11 mouse cellular contexts compared by ENCODE assay signal in the genomic region with DNA sequence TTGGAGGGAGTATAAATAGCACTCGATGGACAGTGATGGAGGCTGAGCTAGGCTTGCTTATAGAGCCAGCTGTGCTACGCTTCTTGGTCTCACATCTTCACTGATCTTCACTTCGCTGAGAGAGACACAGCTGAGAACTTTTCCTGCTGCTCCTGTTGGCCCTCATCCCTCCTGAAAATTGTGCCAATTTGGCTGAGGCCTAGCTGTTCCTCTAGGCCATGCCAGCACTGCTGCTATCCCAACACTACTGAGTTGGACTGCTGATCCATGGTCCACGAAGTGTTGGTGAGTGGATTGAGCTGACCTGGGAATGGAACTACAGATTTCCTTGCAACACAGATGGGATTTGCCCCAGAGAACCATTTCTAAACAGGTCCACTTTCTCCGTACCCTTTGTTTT. TPM values are rescaled to one million over a fixed set of nuclear protein-coding genes. Genes with fewer than 3 reads are reported as not detected.
DNase-seq lines count a peak whose midpoint lies in the region; ATAC-seq and TF ChIP-seq lines count a peak whose summit lies in the region.
"Had no signal": no experiment of that assay in that cellular context is flagged by ENCODE, and none has a peak within 500 bp of the region (broad histone marks: within the 10 kb centered on the region; RNA-seq: fewer than 3 reads in every experiment).

No protein-coding gene starts in this region.

- H3K4me1 ChIP-seq in forebrain, postnatal 0 days (ENCODE audit: insufficient read depth) = no peaks in the 10 kb centered on the region
- peaks cover 3% of the 10 kb centered on the region; the same call in 1 of the 2 replicates for H3K4me1 ChIP-seq in forebrain, embryonic 16.5 days (replicated peaks; ENCODE audit: control insufficient read depth, insufficient read depth, low read length)
- H3K4me1 ChIP-seq in hindbrain, embryonic 13.5 days (replicated peaks) = no peaks in the 10 kb centered on the region
- H3K4me1 ChIP-seq in stomach, postnatal 0 days (replicated peaks; ENCODE audit: control insufficient read depth, insufficient read depth) = no peaks in the 10 kb centered on the region

- no peak overlapping the region for H3K4me2 ChIP-seq in forebrain, postnatal 0 days (ENCODE audit: low read depth)
- H3K4me2 ChIP-seq in forebrain, embryonic 16.5 days (ENCODE audit: low read length) = no peak overlapping the region
- H3K4me2 ChIP-seq in hindbrain, embryonic 13.5 days = no peak overlapping the region
- H3K4me2 ChIP-seq in stomach, postnatal 0 days (replicated peaks; ENCODE audit: low read depth) = no peak overlapping the region
- H3K4me2 ChIP-seq: neural tube, embryonic 13.5 days had no signal

- intact Hi-C loops in heart, postnatal 36 days (cut with DNase I) = loop anchor here (5.0 kb wide), 1 partner anchor 44 kb away; no protein-coding TSS in a partner anchor

- H3K27me3 ChIP-seq in forebrain, postnatal 0 days (ENCODE audit: insufficient read depth, low read length) = no peaks in the 10 kb centered on the region
- H3K27me3 ChIP-seq in forebrain, embryonic 16.5 days (replicated peaks; ENCODE audit: control insufficient read depth, insufficient read depth, low read length) = no peaks in the 10 kb centered on the region
- no peaks in the 10 kb centered on the region for H3K27me3 ChIP-seq in hindbrain, embryonic 13.5 days
- H3K27me3 ChIP-seq in stomach, postnatal 0 days (ENCODE audit: control insufficient read depth, insufficient read depth, low read length) = no peaks in the 10 kb centered on the region
- H3K27me3 ChIP-seq: neural tube, embryonic 13.5 days had no signal

- ATAC-seq in forebrain, postnatal 0 days = peak; percentile 38
- no peak for ATAC-seq in forebrain, embryonic 16.5 days
- ATAC-seq in hindbrain, embryonic 13.5 days (ENCODE audit: low FRiP score) = no peak
- no peak for ATAC-seq in stomach, postnatal 0 days (ENCODE audit: low FRiP score, low TSS enrichment)

- no peaks in the 10 kb centered on the region for H3K9me3 ChIP-seq in forebrain, postnatal 0 days (ENCODE audit: low read length)
- H3K9me3 ChIP-seq in forebrain, embryonic 16.5 days (ENCODE audit: control insufficient read depth, low read length) = no peaks in the 10 kb centered on the region
- H3K9me3 ChIP-seq in hindbrain, embryonic 13.5 days = no peaks in the 10 kb centered on the region
- no peaks in the 10 kb centered on the region for H3K9me3 ChIP-seq in stomach, postnatal 0 days (ENCODE audit: control insufficient read depth, low read length)
- H3K9me3 ChIP-seq: neural tube, embryonic 13.5 days had no signal

- H3K36me3 ChIP-seq in forebrain, postnatal 0 days (ENCODE audit: insufficient read depth) = no peaks in the 10 kb centered on the region
- no peaks in the 10 kb centered on the region for H3K36me3 ChIP-seq in forebrain, embryonic 16.5 days (ENCODE audit: control insufficient read depth, insufficient read depth)
- no peaks in the 10 kb centered on the region for H3K36me3 ChIP-seq in hindbrain, embryonic 13.5 days
- no peaks in the 10 kb centered on the region for H3K36me3 ChIP-seq in stomach, postnatal 0 days (ENCODE audit: control insufficient read depth, insufficient read depth, low read length)
- H3K36me3 ChIP-seq: neural tube, embryonic 13.5 days had no signal

- H3K4me3 ChIP-seq in forebrain, postnatal 0 days (ENCODE audit: low read depth, low read length) = no peak overlapping the region
- H3K4me3 ChIP-seq in forebrain, embryonic 16.5 days (replicated peaks; ENCODE audit: low read length) = no peak overlapping the region
- H3K4me3 ChIP-seq in hindbrain, embryonic 13.5 days = no peak overlapping the region
- no peak overlapping the region for H3K4me3 ChIP-seq in stomach, postnatal 0 days (ENCODE audit: low read depth, low read length)
- H3K4me3 ChIP-seq: neural tube, embryonic 13.5 days had no signal

- TF ChIP-seq EP300 in stomach, postnatal 0 days (optimal IDR thresholded peaks at IDR 0.05) = no peak

- 71% methylated on average over 5 of the region's 5 CpGs for WGBS in forebrain, postnatal 0 days
- 70% methylated on average over 5 of the region's 5 CpGs for WGBS in forebrain, embryonic 16.5 days
- 90% methylated on average over 5 of the region's 5 CpGs for WGBS in hindbrain, embryonic 13.5 days
- WGBS in stomach, postnatal 0 days = 79% methylated on average over 5 of the region's 5 CpGs

- H3K27ac ChIP-seq in forebrain, postnatal 0 days (ENCODE audit: low read depth, low read length) = no peak overlapping the region
- H3K27ac ChIP-seq in forebrain, embryonic 16.5 days (ENCODE audit: low read length) = no peak overlapping the region
- H3K27ac ChIP-seq in hindbrain, embryonic 13.5 days = no peak overlapping the region
- H3K27ac ChIP-seq in stomach, postnatal 0 days (replicated peaks) = no peak overlapping the region
- H3K27ac ChIP-seq: neural tube, embryonic 13.5 days had no signal

- H3K9ac ChIP-seq in forebrain, postnatal 0 days = no peak overlapping the region
- no peak overlapping the region for H3K9ac ChIP-seq in forebrain, embryonic 16.5 days (replicated peaks; ENCODE audit: low read depth, low read length)
- H3K9ac ChIP-seq in hindbrain, embryonic 13.5 days = no peak overlapping the region
- H3K9ac ChIP-seq in stomach, postnatal 0 days (ENCODE audit: low read length) = no peak overlapping the region
- H3K9ac ChIP-seq: neural tube, embryonic 13.5 days had no signal

- TF ChIP-seq CTCF in forebrain, postnatal 0 days (IDR thresholded peaks at IDR 0.05; ENCODE audit: low read depth) = no peak
- TF ChIP-seq CTCF in stomach, postnatal 0 days (IDR thresholded peaks at IDR 0.05; ENCODE audit: low read depth) = no peak

- peak; percentile 38 for DNase-seq in forebrain, postnatal 0 days
- DNase-seq in NIH3T3 (ENCODE audit: low read depth) = peak; percentile 9
- DNase-seq in cerebellum, postnatal 10 days = peak; percentile 85 to 89
- peak; percentile 41 to 55 for DNase-seq in heart, postnatal 36 days
- no peak for DNase-seq in frontal cortex, postnatal 10 days (ENCODE audit: low spot score in 2 of 2)
- DNase-seq in stomach, postnatal 0 days (ENCODE audit: low spot score) = no peak
- DNase-seq: B cell, adult 2 months; kidney, postnatal 4 days had no signal

RNA-seq across cellular contexts. Expression of a gene that starts 47.4 kb away (rescaled TPM):
- total RNA-seq in forebrain, postnatal 0 days (2014; rRNA removed) = 11.6 and 13.9 TPM in 2 replicates
- polyA plus RNA-seq in forebrain, postnatal 0 days (2015; fragmentation: Nextera tagmentation; extraction: Ambion mirVana) = 4.7 and 5.1 TPM in 2 replicates
- 5.4 and 6.3 TPM in 2 replicates for polyA plus RNA-seq in forebrain, embryonic 16.5 days (2015; fragmentation: Nextera tagmentation; extraction: Ambion mirVana)
- 100 to 1,000 TPM; 173 to 197 TPM for total RNA-seq in heart, postnatal 36 days (2021)
- 5.9 and 6.0 TPM in 2 replicates for polyA plus RNA-seq in hindbrain, embryonic 13.5 days (2015; fragmentation: Nextera tagmentation; extraction: Ambion mirVana)
- polyA plus RNA-seq in stomach, postnatal 0 days (2015; fragmentation: Nextera tagmentation; extraction: Ambion mirVana) = 10.5 and 11.7 TPM in 2 replicates

Comparison
In these comparisons a context has a peak if more than half of its experiments do, and no peak if none do; other contexts are left out.
1. DNase-seq: peak in forebrain, postnatal 0 days (single experiment), NIH3T3 (single experiment), cerebellum, postnatal 10 days (2 of 2) and heart, postnatal 36 days (2 of 2); none in frontal cortex, postnatal 10 days (0 of 2) and stomach, postnatal 0 days (single experiment).